Mouse (Mus musculus) kidney, adult 2 months (tissue): ENCODE measurements at regions not wholly inside any gene's neighbourhood (a gene's known extent, or its start where the extent isn't known, plus 50 kb on each side); places are given as distances from the start of the nearest gene placed in this dataset.

Experiments used
- DNase-seq: peaks from one replicate; pipeline ENCODE4 v3.0.0; 2021
- H3K27ac ChIP-seq: fragments of 200-500 bp; 2 replicates; pipeline ENCODE4 v1.5.1; 2012; ENCODE audit warnings: low read depth, low read length, control low read depth, inconsistent platforms; ENCODE audit not compliant: insufficient read depth
- H3K27me3 ChIP-seq: fragments of 200-500 bp; replicated peaks from 2 replicates; pipeline ENCODE4 v1.6.1; 2012; ENCODE audit warnings: mild to moderate bottlenecking, moderate library complexity, low read length, inconsistent platforms; ENCODE audit not compliant: control insufficient read depth, insufficient read depth
- H3K36me3 ChIP-seq: fragments of 200-500 bp; 2 replicates; pipeline ENCODE4 v1.6.1; 2012; ENCODE audit warnings: mild to moderate bottlenecking, moderate library complexity, low read length, inconsistent platforms; ENCODE audit not compliant: control insufficient read depth, insufficient read depth
- H3K4me1 ChIP-seq: fragments of 200-500 bp; 2 replicates; pipeline ENCODE4 v1.6.1; 2011; ENCODE audit warnings: low read length; ENCODE audit not compliant: control insufficient read depth, insufficient read depth
- H3K4me3 ChIP-seq: fragments of 200-500 bp; 2 replicates; pipeline ENCODE4 v1.5.1; 2011; ENCODE audit warnings: mild to moderate bottlenecking, low read depth, low read length, control low read depth; ENCODE audit not compliant: insufficient read depth
- CTCF ChIP-seq: fragments of 200-500 bp; conservative IDR thresholded peaks from 2 replicates; pipeline ENCODE4 v1.5.1; 2011; ENCODE audit warnings: low read depth, mild to moderate bottlenecking, control low read depth, low read length, moderate library complexity, mixed read lengths; ENCODE audit not compliant: insufficient read depth, insufficient read length
- POLR2A ChIP-seq: fragments of 200-500 bp; IDR thresholded peaks from one replicate; pipeline ENCODE4 v1.6.1; 2011; ENCODE audit warnings: low read depth, low read length, control low read depth
- WGBS: fragments of 180-500 bp; shearing (Covaris S2); methylation state at CpG from one replicate; pipeline ENCODE4 v1.1.7; 2018; 5-methylcytosine and 5-hydroxymethylcytosine counted together

DNA sequence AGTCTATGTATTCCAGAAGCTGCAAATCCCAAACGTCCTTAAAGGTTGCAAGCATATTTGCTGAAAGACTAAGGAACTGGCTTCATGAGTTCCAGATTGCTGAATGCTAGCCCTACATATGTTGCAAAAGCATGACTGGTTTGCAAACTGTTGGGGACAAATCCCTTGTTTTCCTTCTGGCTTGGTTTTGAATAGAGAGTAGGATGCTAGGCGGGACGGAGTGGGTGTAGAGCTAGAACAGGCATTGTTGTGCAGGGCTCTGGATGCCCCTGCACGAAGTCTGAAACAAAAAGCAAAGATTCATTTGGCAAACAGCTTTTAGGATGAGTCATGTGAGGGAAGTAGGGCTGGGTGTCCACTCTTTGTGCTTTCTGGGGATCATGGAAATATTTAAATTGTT lies 500.9 kb upstream of the Cnksr2 start:
- no peak overlapping the region for H3K27ac ChIP-seq
- no peaks in the 10 kb centered on the region for H3K27me3 ChIP-seq
- WGBS: 55% methylated on average over 4 of the region's 4 CpGs
- no peak for TF ChIP-seq CTCF
- no peak for TF ChIP-seq POLR2A
- no peaks in the 10 kb centered on the region for H3K4me1 ChIP-seq
- H3K36me3 ChIP-seq: no peaks in the 10 kb centered on the region
- DNase-seq: no peak
- no peak overlapping the region for H3K4me3 ChIP-seq

GRCm38 (mm10) chrX:158577856-158578255 lies 534.8 kb upstream of the Cnksr2 start:
- no peak for DNase-seq
- H3K4me1 ChIP-seq: no peaks in the 10 kb centered on the region
- H3K27ac ChIP-seq: no peak overlapping the region
- no peak for TF ChIP-seq POLR2A
- TF ChIP-seq CTCF: no peak
- no peaks in the 10 kb centered on the region for H3K27me3 ChIP-seq
- no peak overlapping the region for H3K4me3 ChIP-seq
- 76% methylated on average over 2 of the region's 2 CpGs for WGBS
- H3K36me3 ChIP-seq: no peaks in the 10 kb centered on the region

DNA sequence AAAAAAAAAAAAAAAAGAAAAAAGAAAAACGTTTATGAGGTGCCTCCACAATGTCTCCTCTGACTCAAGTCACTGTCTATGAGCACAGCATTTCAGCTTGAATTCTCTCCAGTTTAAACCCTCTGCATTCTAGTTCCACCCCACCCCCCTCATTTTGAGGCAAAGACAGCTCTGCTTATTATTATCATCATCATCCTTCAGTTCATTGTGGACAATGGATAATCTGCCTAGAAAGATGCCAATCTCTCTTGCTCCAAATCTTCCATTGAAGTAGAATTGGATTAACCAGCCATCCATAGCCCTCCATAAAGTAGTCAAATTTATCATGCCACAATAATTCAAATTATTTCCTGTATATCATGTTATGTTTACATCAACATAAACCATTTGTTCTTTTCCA lies 570.0 kb upstream of the Cnksr2 start:
- no peaks in the 10 kb centered on the region for H3K36me3 ChIP-seq
- TF ChIP-seq CTCF (no peak), POLR2A (no peak)
- H3K27ac ChIP-seq: no peak overlapping the region
- WGBS: 5% methylated on average over 1 of the region's 1 CpGs
- H3K4me1 ChIP-seq: no peaks in the 10 kb centered on the region
- H3K27me3 ChIP-seq: no peaks in the 10 kb centered on the region
- no peak overlapping the region for H3K4me3 ChIP-seq
- DNase-seq: no peak

DNA sequence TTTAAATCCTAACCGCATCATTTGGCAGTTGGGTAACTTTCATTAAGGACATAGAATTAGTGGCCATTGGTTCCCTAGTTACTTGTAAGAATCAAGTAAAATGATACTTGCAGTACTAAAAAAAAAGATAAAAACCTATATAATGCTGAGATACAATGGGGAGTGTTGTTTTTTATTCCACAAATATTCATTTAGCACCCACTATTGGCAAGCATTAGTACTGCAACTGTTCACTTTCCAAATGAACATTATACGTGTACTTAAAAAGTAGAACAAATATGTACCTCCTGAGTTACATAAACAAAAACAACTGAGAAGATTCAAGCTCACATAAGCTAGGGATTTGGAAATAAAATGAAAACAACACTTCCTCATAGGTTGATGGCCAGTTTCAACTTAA lies 570.5 kb upstream of the Cnksr2 start:
- no peak for TF ChIP-seq CTCF
- TF ChIP-seq POLR2A: no peak
- Histone ChIP-seq H3K36me3 (no peaks in the 10 kb centered on the region), H3K27ac (no peak overlapping the region), H3K4me1 (no peaks in the 10 kb centered on the region), H3K4me3 (no peak overlapping the region), H3K27me3 (no peaks in the 10 kb centered on the region)
- WGBS: 67% methylated on average over 2 of the region's 2 CpGs
- DNase-seq: peak; percentile 0

GRCm38 (mm10) chrX:158614029-158614428 lies 570.9 kb upstream of the Cnksr2 start:
- 95% methylated on average over 1 of the region's 1 CpGs for WGBS

GRCm38 (mm10) chrX:158614452-158614851 lies 571.4 kb upstream of the Cnksr2 start:
- Histone ChIP-seq H3K4me1 (no peaks in the 10 kb centered on the region), H3K4me3 (no peak overlapping the region), H3K36me3 (no peaks in the 10 kb centered on the region), H3K27ac (no peak overlapping the region), H3K27me3 (no peaks in the 10 kb centered on the region)
- DNase-seq: no peak
- 61% methylated on average over 5 of the region's 5 CpGs for WGBS
- TF ChIP-seq CTCF (no peak), POLR2A (no peak)

More at GRCm38 (mm10) chrX:158614029-158614428, 570.9 kb upstream of the Cnksr2 start:
- Histone ChIP-seq H3K27ac (no peak overlapping the region), H3K4me3 (no peak overlapping the region), H3K36me3 (no peaks in the 10 kb centered on the region), H3K27me3 (no peaks in the 10 kb centered on the region), H3K4me1 (no peaks in the 10 kb centered on the region)
- TF ChIP-seq POLR2A (no peak), CTCF (no peak)
- no peak for DNase-seq

- Histone ChIP-seq H3K4me1 (no peaks in the 10 kb centered on the region), H3K4me3 (no peak overlapping the region), H3K27me3 (no peaks in the 10 kb centered on the region), H3K36me3 (no peaks in the 10 kb centered on the region), H3K27ac (no peak overlapping the region)
- no peak for DNase-seq
- 62% methylated on average over 2 of the region's 2 CpGs for WGBS
- TF ChIP-seq POLR2A: no peak
- TF ChIP-seq CTCF: no peak
These were observed 572.0 kb upstream of the Cnksr2 start for GRCm38 (mm10) chrX:158615096-158615495.

GRCm38 (mm10) chrX:158627390-158627789 lies 582.7 kb upstream of the Rps6ka3 start:
- no peak overlapping the region for H3K4me3 ChIP-seq
- WGBS: 58% methylated on average over 3 of the region's 3 CpGs
- no peak for TF ChIP-seq CTCF
- TF ChIP-seq POLR2A: no peak

More at GRCm38 (mm10) chrX:158627390-158627789, 582.7 kb upstream of the Rps6ka3 start:
- Histone ChIP-seq H3K27me3 (no peaks in the 10 kb centered on the region), H3K4me1 (no peaks in the 10 kb centered on the region), H3K36me3 (no peaks in the 10 kb centered on the region), H3K27ac (no peak overlapping the region)
- no peak for DNase-seq
